Mouse (Mus musculus) MEL (cell line): ENCODE results near the gene Foxj1. TPM values are rescaled to one million over a fixed set of nuclear protein-coding genes. Genes with fewer than 3 reads are reported as not detected.

Source experiments
- DNase-seq: peaks from one replicate; pipeline ENCODE4 v3.0.0; 2011; ENCODE audit warnings: low read depth, low spot score
- H3K27ac ChIP-seq: 2 replicates; pipeline ENCODE4 v1.5.1; 2012; ENCODE audit warnings: low read depth, mild to moderate bottlenecking, control low read depth, low read length, moderate library complexity; ENCODE audit not compliant: control insufficient read depth
- H3K27me3 ChIP-seq, 2 experiments: fragments of 150-350 bp in 1 of 2; sonication (generic) in 1 of 2; 2 replicates each; pipeline ENCODE4 v1.6.1; 2012; ENCODE audit warnings: low read length in 2 of 2, mild to moderate bottlenecking in 2 of 2, improper control_type of control experiment in 1 of 2, moderate library complexity in 1 of 2; ENCODE audit not compliant: insufficient read depth in 2 of 2, control insufficient read depth in 1 of 2
- H3K36me3 ChIP-seq, 2 experiments: 2 replicates each; pipeline ENCODE4 v1.6.1; 2012 to 2014; ENCODE audit warnings: low read length in 2 of 2, improper control_type of control experiment in 1 of 2, inconsistent platforms in 1 of 2, mild to moderate bottlenecking in 1 of 2; ENCODE audit not compliant: insufficient read depth in 2 of 2, control insufficient read depth in 1 of 2
- H3K4me1 ChIP-seq, 2 experiments: fragments of 150-350 bp in 1 of 2; sonication (generic) in 1 of 2; 2 replicates each; pipeline ENCODE4 v1.6.1; 2012; ENCODE audit warnings: low read length in 2 of 2, improper control_type of control experiment in 1 of 2, mild to moderate bottlenecking in 1 of 2; ENCODE audit not compliant: insufficient read depth in 2 of 2, control insufficient read depth in 1 of 2
- H3K4me3 ChIP-seq, 2 experiments: fragments of 150-350 bp in 1 of 2; sonication (generic) in 1 of 2; 2 replicates each; pipeline ENCODE4 v1.5.1; 2012; ENCODE audit warnings: low read depth in 2 of 2, low read length in 2 of 2, mild to moderate bottlenecking in 2 of 2, moderate library complexity in 2 of 2, control low read depth in 1 of 2, improper control_type of control experiment in 1 of 2; ENCODE audit not compliant: control insufficient read depth in 1 of 2, insufficient read depth in 1 of 2
- H3K79me2 ChIP-seq: 2 replicates; pipeline ENCODE4 v1.6.1; 2012; ENCODE audit warnings: mild to moderate bottlenecking, low read length, moderate library complexity; ENCODE audit not compliant: control insufficient read depth, poor library complexity, insufficient read depth
- H3K9ac ChIP-seq: 2 replicates; pipeline ENCODE4 v1.6.1; 2012; ENCODE audit warnings: low read depth, mild to moderate bottlenecking, control low read depth, low read length, moderate library complexity; ENCODE audit not compliant: control insufficient read depth, poor library complexity, severe bottlenecking
- H3K9me3 ChIP-seq: fragments of 150-350 bp; sonication (generic); replicated peaks from 2 replicates; pipeline ENCODE4 v1.6.1; 2012; ENCODE audit warnings: mild to moderate bottlenecking, low read length, improper control_type of control experiment, moderate library complexity; ENCODE audit not compliant: insufficient read depth
- BHLHE40 ChIP-seq: IDR thresholded peaks from 2 replicates; pipeline ENCODE4 v1.6.1; 2012; ENCODE audit warnings: low read depth, mild to moderate bottlenecking, inconsistent platforms, low read length, improper control_type of control experiment, borderline replicate concordance
- CHD2 ChIP-seq: IDR thresholded peaks from 2 replicates; pipeline ENCODE4 v1.6.1; 2011; ENCODE audit warnings: low read length, improper control_type of control experiment
- CTCF ChIP-seq, 3 experiments: IDR thresholded peaks in 2 of 3; conservative IDR thresholded peaks in 1 of 3; 2 replicates each; pipeline ENCODE4 v1.5.1; 2011 to 2012; ENCODE audit warnings: low read length in 3 of 3, low read depth in 2 of 3, mild to moderate bottlenecking in 2 of 3, improper control_type of control experiment in 1 of 3, inconsistent platforms in 1 of 3, mixed read lengths in 1 of 3, moderate library complexity in 1 of 3; ENCODE audit not compliant: control insufficient read depth in 1 of 3, insufficient read depth in 1 of 3, poor library complexity in 1 of 3, severe bottlenecking in 1 of 3
- GABPA ChIP-seq: IDR thresholded peaks from 2 replicates; pipeline ENCODE4 v1.6.1; 2012; ENCODE audit warnings: low read depth, mild to moderate bottlenecking, inconsistent platforms, low read length, improper control_type of control experiment, moderate library complexity
- GATA1 ChIP-seq: IDR thresholded peaks from 2 replicates; pipeline ENCODE4 v1.6.1; 2011; ENCODE audit warnings: low read depth, low read length, improper control_type of control experiment
- JUND ChIP-seq: IDR thresholded peaks from 2 replicates; pipeline ENCODE4 v1.6.1; 2011; ENCODE audit warnings: low read depth, mild to moderate bottlenecking, improper control_type of control experiment, low read length
- KAT2A ChIP-seq: conservative IDR thresholded peaks from 2 replicates; pipeline ENCODE4 v1.6.1; 2012; ENCODE audit warnings: low read depth, low read length, improper control_type of control experiment, inconsistent platforms
- MAX ChIP-seq: IDR thresholded peaks from 2 replicates; pipeline ENCODE4 v1.6.1; 2011; ENCODE audit warnings: low read length, improper control_type of control experiment
- MXI1 ChIP-seq: IDR thresholded peaks from 2 replicates; pipeline ENCODE4 v1.6.1; 2011; ENCODE audit warnings: mild to moderate bottlenecking, low read depth, low read length, improper control_type of control experiment
- MYB ChIP-seq: IDR thresholded peaks from 2 replicates; pipeline ENCODE4 v1.6.1; 2011; ENCODE audit warnings: mild to moderate bottlenecking, low read depth, low read length, improper control_type of control experiment
- MYC ChIP-seq: IDR thresholded peaks from 2 replicates; pipeline ENCODE4 v1.6.1; 2011; ENCODE audit warnings: low read depth, mild to moderate bottlenecking, low read length, improper control_type of control experiment, moderate library complexity
- NELFE ChIP-seq: IDR thresholded peaks from 2 replicates; pipeline ENCODE4 v1.6.1; 2011; ENCODE audit warnings: low read depth, low read length, improper control_type of control experiment
- NRF1 ChIP-seq: IDR thresholded peaks from 2 replicates; pipeline ENCODE4 v1.6.1; 2014; ENCODE audit warnings: low read depth, mild to moderate bottlenecking, inconsistent platforms, low read length, improper control_type of control experiment, moderate library complexity; ENCODE audit not compliant: poor library complexity, insufficient read depth, severe bottlenecking
- POLR2AphosphoS2 ChIP-seq: IDR thresholded peaks from 2 replicates; pipeline ENCODE4 v1.6.1; 2011; ENCODE audit warnings: low read length, improper control_type of control experiment
- RAD21 ChIP-seq: IDR thresholded peaks from 2 replicates; pipeline ENCODE4 v1.6.1; 2011; ENCODE audit warnings: mild to moderate bottlenecking, low read depth, low read length, improper control_type of control experiment
- SIN3A ChIP-seq: IDR thresholded peaks from 2 replicates; pipeline ENCODE4 v1.6.1; 2012; ENCODE audit warnings: low read length, improper control_type of control experiment, inconsistent platforms
- SMC3 ChIP-seq: IDR thresholded peaks from 2 replicates; pipeline ENCODE4 v1.6.1; 2011; ENCODE audit warnings: low read depth, low read length, improper control_type of control experiment
- TBP ChIP-seq: IDR thresholded peaks from 2 replicates; pipeline ENCODE4 v1.8.0; 2011; ENCODE audit warnings: low read depth, low read length, improper control_type of control experiment
- TCF12 ChIP-seq: IDR thresholded peaks from 2 replicates; pipeline ENCODE4 v1.6.1; 2014; ENCODE audit warnings: low read depth, mild to moderate bottlenecking, inconsistent platforms, low read length, improper control_type of control experiment, moderate library complexity
- UBTF ChIP-seq: IDR thresholded peaks from 2 replicates; pipeline ENCODE4 v1.6.1; 2012; ENCODE audit warnings: low read depth, mild to moderate bottlenecking, inconsistent platforms, low read length, improper control_type of control experiment, moderate library complexity, borderline replicate concordance; ENCODE audit not compliant: insufficient read depth
- USF1 ChIP-seq: IDR thresholded peaks from 2 replicates; pipeline ENCODE4 v1.6.1; 2014; ENCODE audit warnings: low read depth, mild to moderate bottlenecking, inconsistent platforms, low read length, improper control_type of control experiment, moderate library complexity
- USF2 ChIP-seq, 2 experiments: IDR thresholded peaks; 2 replicates each; pipeline ENCODE4 v1.6.1; 2011 to 2012; ENCODE audit warnings: improper control_type of control experiment in 2 of 2, low read length in 2 of 2, borderline replicate concordance in 1 of 2, inconsistent platforms in 1 of 2, low read depth in 1 of 2, mild to moderate bottlenecking in 1 of 2; ENCODE audit not compliant: insufficient read depth in 1 of 2
- ZC3H11A ChIP-seq: IDR thresholded peaks from 2 replicates; pipeline ENCODE4 v1.6.1; 2012; ENCODE audit warnings: low read depth, mild to moderate bottlenecking, inconsistent platforms, low read length, improper control_type of control experiment
- ZKSCAN1 ChIP-seq: IDR thresholded peaks from 2 replicates; pipeline ENCODE4 v1.6.1; 2012; ENCODE audit warnings: low read depth, mild to moderate bottlenecking, inconsistent platforms, low read length, improper control_type of control experiment, moderate library complexity
- ZNF384 ChIP-seq: IDR thresholded peaks from 2 replicates; pipeline ENCODE4 v1.6.1; 2012; ENCODE audit warnings: low read depth, mild to moderate bottlenecking, inconsistent platforms, low read length, improper control_type of control experiment
- polyA plus RNA-seq, 2 experiments: library from polyadenylated mRNA; stranded (reverse) in 1 of 2; unstranded in 1 of 2; fragments of >175 nt in 1 of 2; fragments of >200 nt in 1 of 2; gene quantifications; 2 replicates each; pipeline versions ENCODE4 v1.2.1 to v1.2.4; 2012; ENCODE audit warnings: low replicate concordance in 2 of 2, low read depth in 1 of 2; ENCODE audit not compliant: insufficient read length in 2 of 2, insufficient read depth in 1 of 2, missing spikeins in 1 of 2
- total RNA-seq: library from RNA; depleted of rRNA; stranded (reverse); fragments of 300-350 nt; gene quantifications from 2 replicates; pipeline ENCODE4 v1.2.3, GENCODE M21; 2012

Gene Foxj1
- total and polyA plus RNA-seq, 3 experiments: 0.07 to 0.08 TPM; not detected in 1

DNA sequence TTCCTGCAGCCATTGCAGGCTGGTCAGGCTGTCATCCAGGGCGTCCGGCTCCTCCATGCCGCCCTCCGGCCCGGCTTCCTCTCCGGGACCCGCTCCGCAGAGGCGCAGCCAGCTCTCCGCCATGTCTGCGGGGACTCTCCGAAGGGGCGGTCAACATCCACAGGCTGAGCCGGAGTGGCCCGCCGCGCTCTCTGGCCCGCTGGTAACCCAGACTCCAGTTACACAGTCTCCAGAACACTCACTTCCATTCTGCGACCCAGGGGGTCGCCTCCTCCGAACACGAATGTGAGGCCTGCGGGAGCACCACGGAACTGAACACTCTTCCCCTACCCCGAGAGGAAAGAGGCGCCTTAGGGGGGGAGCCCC is 799 bp downstream of the Foxj1 start:
- H3K36me3 ChIP-seq: no peaks in the 10 kb centered on the region
- DNase-seq: no peak
- TF ChIP-seq SIN3A (no peak), MXI1 (no peak), GATA1 (no peak), USF1 (no peak), KAT2A (no peak), CHD2 (no peak), RAD21 (no peak), TCF12 (no peak), USF2 (IDR thresholded peaks at IDR 0.05; ENCODE audit: borderline replicate concordance in 1 of 2, insufficient read depth in 1 of 2, low read depth in 1 of 2, low read length in 2 of 2) (no peak), JUND (no peak)
- TF ChIP-seq, all 39 proteins: peak for 0
- no peak overlapping the region for H3K4me3 ChIP-seq
- H3K9ac ChIP-seq: no peak overlapping the region
- H3K27me3 ChIP-seq: peaks cover 0 to 1% of the 10 kb centered on the region in 2 experiments; a peak in 1 of 4 replicates
- no peaks in the 10 kb centered on the region for H3K9me3 ChIP-seq
- no peaks in the 10 kb centered on the region for H3K4me1 ChIP-seq
- no peak overlapping the region for H3K27ac ChIP-seq
- no peaks in the 10 kb centered on the region for H3K79me2 ChIP-seq

DNA sequence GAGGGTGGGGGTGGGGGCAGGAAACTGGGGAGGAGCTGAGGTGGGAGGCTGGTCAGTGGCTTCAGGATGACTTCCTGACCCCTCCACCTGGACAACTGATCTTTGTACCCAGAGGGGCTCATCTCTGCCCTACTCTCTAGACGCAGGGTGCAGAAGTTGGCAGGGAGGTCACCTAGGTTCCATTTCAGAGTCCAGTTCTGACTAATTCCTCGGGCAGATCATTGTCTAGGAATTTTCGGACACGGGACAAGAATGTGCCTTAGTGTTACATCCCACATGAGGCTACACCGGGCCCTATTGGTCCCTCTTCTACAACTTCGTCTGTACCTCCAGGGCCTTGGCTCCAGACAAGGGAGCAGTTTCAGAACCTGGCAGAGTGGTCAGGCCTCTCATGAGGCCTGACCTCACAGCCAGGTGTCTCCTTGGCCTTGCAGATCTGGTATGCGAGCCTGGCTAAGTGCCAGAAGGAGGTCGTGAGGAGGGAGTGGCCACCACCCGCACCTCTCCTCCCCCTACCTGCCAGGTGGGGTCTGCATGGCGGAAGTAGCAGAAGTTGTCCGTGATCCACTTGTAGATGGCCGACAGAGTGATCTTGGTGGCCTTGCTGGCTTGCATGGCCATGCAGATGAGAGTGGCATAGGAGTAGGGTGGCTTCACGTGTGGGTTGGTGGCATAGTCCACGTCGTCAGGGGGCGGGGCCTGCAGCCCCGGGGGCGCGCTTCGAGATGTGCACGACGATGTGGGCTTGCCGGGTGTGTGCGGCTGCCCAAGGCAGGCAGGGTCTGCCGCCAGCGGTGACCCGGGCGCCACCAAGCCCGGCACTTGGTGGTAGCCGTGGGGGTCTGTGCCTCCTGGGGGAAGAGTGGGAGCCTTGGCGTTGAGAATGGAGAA is 1.4 kb downstream of the Foxj1 start:
- no peak overlapping the region for H3K27ac ChIP-seq
- no peak overlapping the region for H3K9ac ChIP-seq
- TF ChIP-seq TCF12 (no peak), CTCF (IDR thresholded peaks at IDR 0.05 in 2 of 3, conservative IDR thresholded peaks at IDR 0.05 in 1 of 3; ENCODE audit: control insufficient read depth in 1 of 3, insufficient read depth in 1 of 3, low read depth in 2 of 3, low read length in 3 of 3, poor library complexity in 1 of 3, severe bottlenecking in 1 of 3) (no peak)
- no peaks in the 10 kb centered on the region for H3K79me2 ChIP-seq
- H3K4me3 ChIP-seq: no peak overlapping the region
- no peaks in the 10 kb centered on the region for H3K36me3 ChIP-seq
- no peak for DNase-seq
- H3K9me3 ChIP-seq: no peaks in the 10 kb centered on the region
- H3K4me1 ChIP-seq: no peaks in the 10 kb centered on the region
- peaks cover 0 to 1% of the 10 kb centered on the region in 2 experiments; a peak in 1 of 4 replicates for H3K27me3 ChIP-seq

DNA sequence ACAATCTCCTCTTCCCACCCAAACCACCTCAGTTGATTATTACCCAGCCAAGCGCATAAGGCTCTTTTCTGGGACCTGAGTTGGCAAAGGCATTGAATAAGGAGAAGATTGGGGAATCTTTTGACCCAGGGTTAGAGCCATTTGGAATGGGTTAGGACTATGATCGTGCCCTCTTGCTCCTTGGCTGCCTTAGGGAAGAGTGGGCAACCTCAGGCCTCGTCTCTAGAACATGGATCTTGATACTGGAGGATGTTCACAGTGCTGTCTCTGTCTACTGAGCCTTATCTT is 2.3 kb downstream of the Foxj1 start:
- Histone ChIP-seq H3K9me3 (no peaks in the 10 kb centered on the region), H3K9ac (no peak overlapping the region), H3K4me1 (no peaks in the 10 kb centered on the region), H3K4me3 (no peak overlapping the region), H3K27me3 (peaks cover 0 to 1% of the 10 kb centered on the region in 2 experiments; a peak in 1 of 4 replicates), H3K36me3 (no peaks in the 10 kb centered on the region), H3K79me2 (no peaks in the 10 kb centered on the region), H3K27ac (no peak overlapping the region)
- no peak for DNase-seq
- TF ChIP-seq CHD2 (no peak), ZC3H11A (no peak), MYC (no peak), MAX (no peak), JUND (no peak), NRF1 (no peak), BHLHE40 (no peak), NELFE (no peak), TBP (no peak), USF1 (no peak), SMC3 (no peak), UBTF (no peak), POLR2AphosphoS2 (no peak), ZKSCAN1 (no peak), MYB (no peak), ZNF384 (no peak), GABPA (no peak)
